Mouse (Mus musculus): ENCODE data around the gene Ripply2.
"Not testable (repeated sequence)": the region's sequence is repeated elsewhere in the genome, so short reads cannot be mapped to it uniquely, and the experiment has no call there.

The Ripply2 gene

DNA sequence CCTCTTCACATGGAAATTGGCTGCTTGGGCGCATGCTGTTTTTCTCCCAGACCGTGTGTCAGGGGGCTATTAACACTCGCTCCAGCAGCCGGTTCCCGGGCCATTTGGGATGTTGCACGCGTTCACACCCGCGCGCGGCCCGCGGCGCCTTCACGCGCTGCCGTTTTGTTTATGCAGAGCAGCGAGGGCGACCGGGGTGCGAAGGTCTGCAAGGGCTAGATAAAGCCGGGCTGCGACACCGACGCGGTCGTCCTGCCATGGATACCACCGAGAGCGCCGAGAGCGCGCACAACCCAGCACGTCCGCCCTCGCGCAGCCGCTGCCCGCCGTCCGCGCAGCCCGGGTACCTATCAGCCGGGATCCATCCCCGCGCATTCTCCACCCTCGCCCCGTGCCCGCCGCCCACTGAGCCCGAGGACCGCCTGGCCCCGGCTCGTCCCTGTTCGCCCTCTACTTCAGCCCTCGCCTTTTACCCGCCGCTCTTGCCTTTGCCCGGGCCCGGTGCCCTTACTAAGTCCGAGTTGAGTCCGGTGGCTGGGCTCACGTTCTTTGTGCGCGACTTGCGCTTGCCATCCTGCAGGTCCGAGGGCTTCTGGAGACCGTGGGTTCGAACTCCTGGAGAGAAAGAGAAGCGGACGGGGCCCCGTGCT, at the start of gene Ripply2:
Gene Ripply2, plus strand, starts transcription at position 250 of the 650 bp plus-strand sequence.
- peak; percentile 74 for DNase-seq

DNA sequence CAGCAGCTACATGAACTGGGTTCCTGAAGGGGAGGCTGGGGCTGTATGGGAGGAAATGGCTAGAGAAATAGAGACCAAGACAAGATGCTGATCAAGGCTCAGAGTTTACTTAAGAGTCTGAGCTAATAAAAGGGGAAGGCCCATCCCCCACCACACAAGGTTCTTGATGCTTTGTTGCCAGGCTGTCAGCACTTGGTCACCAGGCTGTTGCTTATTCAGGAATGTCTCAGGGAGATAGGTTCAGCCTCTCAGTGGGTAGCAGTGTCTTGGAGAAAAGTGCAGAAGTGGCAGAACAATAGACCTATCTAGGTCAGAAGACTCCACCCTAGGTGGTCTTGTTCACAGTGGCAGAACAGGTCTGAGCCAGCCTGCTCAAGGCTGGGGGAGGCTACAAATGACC, 42.9 kb upstream of the Ripply2 start:
- not testable (repeated sequence) for DNase-seq

DNA sequence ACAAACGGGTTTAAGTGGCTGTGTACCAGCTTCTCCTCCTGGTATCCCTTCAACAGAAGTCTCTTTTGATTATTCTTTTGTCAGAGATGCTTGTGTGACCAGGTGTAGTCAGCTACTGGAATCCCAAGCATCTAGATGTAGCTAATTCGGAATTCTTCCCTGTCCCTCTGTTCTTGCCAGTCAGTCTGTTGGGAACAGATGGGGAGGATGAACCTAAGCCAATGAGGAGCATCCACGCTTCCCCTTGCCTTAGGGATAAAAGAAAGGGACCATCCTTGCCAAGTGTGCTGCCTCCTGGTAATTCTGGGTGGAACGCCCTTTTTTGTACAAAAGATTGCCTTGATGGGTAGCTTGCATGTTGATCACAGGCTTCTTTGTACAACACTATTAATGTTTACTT, 41.8 kb upstream of the Ripply2 start:
- DNase-seq, result no peak

DNA sequence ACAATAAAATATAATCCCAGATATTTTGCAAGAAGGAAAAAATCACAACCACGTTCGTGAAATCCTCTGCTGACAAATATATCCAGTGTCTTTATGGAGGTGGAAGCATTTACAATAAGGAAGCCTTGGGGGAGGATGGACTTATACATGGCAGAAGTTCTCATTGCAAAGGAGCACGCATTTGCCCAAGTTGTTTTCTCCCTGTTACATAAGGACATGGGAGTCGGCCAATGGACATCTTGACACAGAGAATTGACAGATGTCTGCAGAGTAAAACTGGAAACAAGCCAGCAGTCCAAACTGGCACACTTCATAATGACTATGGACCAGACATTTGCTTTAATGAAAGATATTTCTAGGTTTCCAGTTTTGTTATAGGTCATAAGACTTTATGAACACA, 38.4 kb upstream of the Ripply2 start:
- DNase-seq, result no peak

DNA sequence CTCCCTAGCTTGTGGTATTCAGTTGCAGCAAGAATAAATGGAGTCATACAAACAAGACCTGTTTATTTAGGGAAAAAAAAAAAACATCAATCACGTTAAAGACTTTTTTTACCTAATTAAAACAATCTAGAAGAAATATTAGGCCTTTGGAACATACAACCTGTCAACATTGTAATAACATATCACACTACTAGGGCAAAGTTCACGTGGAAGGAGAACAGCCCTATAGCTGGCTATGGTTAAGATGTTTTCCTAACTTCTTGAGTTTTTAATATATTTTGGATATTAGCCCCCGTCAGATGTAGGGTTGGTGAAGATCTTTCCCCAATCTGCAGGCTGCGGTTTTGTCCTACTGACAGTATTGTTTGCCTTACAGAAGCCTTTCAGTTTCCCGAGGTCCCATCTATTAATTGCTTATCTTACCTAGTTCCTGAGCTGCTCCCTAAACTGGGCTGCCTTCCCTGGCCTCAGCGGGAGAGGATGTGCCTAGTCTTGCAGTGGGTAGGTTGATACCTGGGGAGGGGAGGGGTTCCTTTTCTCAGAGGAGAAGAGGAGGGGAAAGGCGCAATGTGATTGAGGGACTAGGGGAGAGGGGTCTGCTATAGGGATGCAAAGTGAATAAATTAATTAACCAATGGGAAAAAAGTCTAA, 37.0 kb upstream of the Ripply2 start:
- DNase-seq, result no peak

DNA sequence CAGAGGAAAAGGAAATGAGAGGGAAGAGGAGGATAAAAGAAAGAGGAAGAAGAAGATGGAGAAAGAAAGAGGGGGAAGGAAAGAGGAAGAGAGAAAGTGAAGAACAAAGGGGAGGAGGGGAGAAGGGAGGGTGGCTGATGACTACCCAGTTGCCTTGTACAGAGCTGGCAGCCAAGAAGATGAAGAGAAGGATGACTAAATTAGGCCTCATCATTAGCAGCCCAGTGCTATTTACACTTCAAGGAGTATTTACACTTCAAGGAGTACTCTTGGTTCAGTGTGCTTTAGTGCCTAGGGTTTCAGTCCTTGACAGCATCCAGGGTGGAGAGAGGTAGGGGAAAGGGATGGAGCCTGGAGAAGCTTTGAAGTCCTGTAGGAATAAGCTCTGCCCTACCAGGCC, 35.3 kb upstream of the Ripply2 start:
- no peak for DNase-seq

DNA sequence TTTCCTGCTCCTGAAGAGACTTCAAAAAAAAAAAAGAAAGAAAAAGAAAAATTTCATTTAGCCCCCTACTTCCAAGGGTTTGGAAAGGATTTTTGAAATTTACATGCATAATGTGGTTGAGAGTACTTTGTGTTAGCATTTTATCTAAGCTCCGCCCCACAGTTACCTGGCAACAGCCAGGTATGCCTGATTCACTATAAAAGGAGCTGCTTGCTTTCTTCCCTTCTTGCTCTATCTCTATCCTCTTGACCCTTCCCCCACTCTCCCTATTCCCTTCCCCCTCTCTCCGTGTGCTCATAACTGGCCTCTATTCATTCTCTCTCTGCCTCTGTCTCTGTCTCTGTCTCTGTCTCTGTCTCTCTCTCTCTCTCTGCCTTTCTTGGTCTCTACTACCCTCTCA, 34.4 kb upstream of the Ripply2 start:
- no peak for DNase-seq

DNA sequence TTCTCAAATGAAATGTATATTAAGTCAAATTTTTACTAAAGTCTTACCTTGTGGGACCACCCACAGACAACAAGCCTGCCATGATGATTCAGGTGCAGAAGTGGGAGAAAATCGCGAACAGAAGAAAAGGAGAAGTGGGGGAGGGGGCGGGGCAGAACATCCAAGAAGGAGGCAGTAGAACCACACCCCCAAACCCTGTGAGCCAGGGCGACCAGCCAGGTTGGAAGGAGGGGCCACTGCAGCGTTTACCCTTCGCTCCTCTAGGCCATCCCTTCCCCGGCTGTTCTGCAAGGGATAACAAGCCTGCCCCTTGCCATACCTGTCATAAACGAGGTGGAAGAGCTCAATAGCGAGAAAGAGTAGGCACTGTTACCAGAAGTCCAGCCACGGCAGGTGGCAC, 33.8 kb upstream of the Ripply2 start:
- no peak for DNase-seq

DNA sequence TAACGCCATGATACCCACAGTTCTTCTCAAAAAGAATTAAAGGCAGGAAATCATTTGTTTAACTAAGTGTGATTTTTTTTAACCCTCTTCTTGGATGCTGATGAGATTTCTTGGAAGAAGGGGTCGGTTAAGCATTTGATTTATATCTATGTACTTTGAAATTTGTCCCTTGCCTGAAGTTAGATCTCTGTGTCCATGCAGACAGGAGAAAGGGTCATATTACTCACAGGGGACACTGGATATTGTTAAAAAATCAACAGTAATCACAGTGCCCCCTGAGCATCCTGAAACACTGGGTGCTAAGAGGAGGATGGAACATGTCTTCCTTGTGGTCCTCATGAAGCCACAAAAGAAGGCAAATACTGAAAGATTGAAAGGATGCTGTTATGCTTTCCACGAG, 30.8 kb upstream of the Ripply2 start:
- no peak for DNase-seq

DNA sequence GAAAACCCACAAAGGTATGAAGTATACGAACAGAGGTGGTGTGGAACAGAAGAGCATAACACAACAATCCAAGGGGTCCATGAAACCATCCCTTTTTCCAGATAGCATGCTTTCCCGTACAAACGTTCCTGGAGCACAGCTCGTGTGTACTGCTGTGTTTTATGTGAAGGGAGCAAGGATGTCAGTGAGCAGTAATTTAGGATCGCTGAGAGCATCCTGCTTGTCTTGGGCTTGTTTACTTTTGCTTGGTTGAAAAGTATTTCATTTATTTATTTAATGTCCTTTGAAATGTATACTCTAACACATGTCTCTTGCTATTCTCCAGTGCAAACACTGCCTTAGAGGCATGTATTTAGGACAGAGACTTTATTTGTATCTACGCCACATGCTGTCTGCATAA, 30.2 kb upstream of the Ripply2 start:
- DNase-seq, result no peak

DNA sequence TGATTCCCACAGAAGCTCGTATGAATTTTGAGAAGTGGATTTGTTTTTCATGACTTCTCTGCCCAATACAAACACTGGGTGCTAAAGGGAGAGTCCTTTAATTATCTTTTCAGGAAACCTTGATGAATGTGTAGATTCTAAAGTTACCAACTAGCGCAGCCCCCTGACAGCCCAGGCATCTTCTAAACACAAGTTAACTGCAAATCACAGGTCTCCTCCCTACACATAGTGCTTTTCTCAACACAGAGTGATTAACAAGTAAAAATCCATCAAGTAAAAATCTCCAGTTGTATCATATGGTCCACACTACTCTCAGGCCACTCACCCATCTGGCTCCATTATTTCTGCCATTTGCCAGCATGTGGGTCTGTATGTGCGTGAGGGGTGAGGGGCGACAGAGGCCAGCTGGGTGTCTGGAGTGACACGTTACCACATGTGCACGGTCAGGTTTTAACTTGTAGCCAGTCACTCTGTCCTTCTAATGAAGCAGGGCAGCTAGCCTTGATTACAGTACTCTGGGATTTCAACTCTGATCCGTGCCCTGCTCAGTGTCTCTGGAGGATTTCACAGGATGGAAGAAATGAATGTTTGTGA, 28.5 kb upstream of the Ripply2 start:
- peak; percentile 47 for DNase-seq

DNA sequence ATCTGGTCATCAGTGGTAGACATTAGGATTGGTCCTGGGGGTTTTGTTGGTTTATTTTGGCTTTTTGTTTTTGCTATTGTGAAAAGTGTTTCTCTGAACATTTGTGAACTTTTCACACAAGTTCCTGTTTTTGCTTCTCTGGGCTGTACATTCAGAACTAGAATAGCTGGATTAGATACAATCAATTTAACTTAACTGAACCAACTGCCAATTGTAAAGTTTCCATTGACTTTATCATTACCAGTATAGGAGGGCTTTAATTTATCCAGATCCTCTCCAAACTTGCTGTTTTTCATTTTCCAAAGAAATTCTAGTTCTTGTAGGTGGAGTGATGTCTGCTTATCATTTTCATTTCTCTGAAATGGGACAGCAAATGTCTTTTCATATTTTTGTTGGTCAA, 25.5 kb upstream of the Ripply2 start:
- no peak for DNase-seq

DNA sequence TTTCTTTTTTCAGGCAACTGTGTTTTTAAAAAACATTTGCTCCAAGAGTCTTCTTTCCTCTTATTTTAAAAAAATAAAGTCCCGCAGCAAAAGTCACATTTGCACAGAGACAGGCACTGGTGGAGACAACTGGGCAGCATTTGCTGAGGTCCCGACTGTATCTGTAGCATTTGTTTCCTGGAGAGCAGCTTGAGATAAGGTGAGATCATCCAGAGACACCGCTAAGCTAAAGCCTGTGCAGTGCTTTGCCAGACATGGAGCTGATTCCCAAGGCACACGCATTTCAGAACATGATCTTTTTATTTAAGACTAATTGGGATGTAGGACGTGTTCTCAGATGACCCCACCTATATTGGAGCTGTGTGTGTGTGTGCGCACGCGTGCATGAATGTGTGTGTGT, 23.6 kb upstream of the Ripply2 start:
- no peak for DNase-seq

DNA sequence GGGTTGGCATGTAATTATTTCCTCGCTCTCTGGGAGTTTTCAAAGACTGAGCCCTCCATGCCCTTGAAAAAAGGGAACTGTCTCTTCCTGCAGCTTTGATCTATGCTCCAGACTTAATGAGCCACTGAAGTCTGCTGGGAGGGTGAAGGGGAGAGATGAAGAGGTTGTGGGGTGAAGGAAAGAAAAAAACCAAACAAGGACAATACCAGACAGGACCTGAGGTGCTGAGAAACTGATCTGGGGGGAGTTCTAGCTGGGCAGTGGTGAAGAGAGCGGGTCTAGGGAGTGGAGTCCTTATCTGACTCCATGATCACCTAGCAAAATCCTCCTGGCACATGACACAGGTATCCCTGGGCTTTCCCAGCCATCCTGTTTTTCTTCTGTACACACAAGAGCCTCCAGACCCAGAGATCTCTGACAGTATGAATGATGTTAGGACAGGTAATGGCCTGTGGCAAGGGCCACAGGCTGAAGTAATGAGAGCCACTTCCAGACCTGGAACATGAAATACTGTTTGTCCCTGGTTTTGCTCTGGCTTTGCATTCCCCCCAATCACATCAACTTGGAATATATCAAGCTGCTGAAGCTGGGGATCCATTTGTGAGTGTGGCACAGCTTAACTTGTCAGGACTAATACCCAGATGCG, 18.2 kb upstream of the Ripply2 start:
- DNase-seq, result no peak

DNA sequence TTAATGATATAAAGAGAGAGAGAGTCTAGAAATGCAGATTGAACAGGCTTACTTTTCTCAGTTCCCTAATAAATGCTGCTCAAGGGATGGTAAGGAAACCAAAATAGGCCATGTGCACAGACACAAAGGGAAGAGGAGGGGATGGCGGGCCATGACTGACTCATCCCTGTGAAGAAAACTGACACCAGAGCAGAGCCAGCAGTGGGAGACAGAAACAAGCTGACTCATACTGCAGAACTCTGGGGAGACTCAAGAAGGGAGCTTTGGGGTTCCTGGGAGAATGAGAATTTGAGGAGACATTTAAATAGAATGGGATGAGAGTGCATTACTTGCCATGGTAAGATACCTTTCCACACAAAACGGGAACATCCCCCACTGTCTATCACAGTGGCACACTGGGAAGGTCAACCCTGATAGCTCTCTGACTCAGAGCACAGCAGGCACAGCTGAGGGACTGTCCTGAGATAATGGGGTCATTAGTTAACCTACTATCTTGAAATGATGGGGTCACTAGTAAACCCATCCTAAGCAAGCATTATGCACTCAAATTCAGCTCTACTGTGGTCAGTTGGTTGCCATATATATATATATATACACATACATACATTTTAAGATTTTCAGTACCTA, 15.3 kb upstream of the Ripply2 start:
- no peak for DNase-seq

DNA sequence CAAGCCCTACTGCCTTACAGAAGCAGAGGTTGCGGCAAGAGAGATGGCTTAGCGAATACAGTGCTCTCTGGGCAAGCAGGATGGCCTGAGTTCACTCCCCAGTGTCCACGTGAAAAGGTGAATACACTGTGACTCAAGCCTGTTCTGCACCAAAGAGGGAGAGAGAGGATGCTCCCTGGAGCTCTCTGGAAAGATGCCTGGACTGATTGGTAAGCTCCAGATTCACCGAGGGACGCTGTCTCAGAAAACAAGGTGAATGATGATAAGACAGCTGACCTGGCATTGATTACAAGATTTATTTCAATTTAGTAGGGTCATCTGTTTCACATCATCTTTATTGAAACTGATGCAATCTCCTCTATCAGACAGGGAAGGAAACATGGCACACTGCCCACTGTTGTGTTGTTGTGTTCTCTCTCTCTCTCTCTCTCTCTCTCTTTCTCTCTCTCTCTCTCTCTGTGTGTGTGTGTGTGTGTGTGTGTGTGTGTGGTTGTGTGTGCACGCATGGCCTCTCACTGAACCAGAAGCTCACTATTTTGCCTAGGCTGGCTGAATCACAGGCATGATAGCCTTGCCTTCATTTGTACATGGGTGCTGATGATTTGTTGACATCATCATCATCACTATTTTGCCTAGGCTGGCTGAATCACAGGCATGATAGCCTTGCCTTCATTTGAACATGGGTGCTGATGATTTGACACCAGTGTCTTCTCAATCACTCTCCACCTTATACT, 10.5 kb upstream of the Ripply2 start:
- DNase-seq, result no peak

DNA sequence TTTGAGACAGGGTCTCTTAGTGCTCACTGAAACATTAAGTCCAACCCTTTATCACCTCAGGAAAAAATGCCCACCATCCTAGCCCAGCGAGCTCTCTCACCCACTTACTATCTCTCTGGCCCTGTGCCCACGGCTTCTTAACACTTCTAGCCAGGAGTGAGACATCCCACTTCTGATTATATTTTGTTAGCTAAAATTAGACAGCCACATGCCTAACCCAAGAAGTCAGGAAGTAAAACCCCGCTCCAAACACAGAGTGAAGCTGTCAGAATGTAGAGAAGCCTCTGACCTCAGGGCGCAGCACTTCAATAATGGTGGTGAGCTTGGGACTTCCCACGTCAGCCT, 9.9 kb upstream of the Ripply2 start:
- DNase-seq, result no peak

DNA sequence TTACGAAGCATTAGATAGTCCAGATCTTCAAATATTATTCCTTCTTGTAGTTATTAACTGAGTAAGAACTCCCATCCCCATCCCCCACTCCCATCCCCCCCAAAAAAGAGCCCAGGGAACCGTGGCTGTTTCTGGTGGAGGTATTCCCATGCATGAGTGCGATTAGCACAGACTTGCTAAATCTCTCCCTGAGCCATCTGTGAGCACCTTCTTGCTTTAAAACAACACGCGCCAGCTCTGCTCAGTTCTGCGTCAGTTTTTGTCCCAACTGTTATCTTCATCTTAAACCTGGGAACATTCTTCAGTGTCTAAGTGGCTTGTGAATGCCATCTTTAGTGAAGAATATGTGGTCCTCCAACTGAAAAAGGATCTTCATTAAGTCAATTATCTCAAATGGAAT, 6.8 kb upstream of the Ripply2 start:
- no peak for DNase-seq

DNA sequence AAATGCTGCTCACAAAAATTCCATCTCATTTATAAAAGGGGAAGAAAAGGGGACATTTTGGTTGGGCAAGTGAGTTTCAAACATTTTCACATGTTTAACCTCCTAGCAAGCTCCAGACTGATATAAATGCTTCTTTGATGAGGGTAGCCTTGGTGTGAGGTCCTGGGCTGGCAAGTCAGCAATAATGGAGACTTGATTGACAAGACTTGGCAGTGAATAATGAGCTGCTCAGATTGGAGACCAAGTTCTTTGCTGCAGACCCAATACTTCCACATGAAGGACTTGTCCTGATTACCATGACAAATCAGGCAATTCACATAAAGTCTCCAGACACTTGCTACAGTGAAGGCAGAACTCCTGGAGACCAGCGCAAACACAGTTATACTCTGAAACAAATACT, 6.4 kb upstream of the Ripply2 start:
- no peak for DNase-seq

DNA sequence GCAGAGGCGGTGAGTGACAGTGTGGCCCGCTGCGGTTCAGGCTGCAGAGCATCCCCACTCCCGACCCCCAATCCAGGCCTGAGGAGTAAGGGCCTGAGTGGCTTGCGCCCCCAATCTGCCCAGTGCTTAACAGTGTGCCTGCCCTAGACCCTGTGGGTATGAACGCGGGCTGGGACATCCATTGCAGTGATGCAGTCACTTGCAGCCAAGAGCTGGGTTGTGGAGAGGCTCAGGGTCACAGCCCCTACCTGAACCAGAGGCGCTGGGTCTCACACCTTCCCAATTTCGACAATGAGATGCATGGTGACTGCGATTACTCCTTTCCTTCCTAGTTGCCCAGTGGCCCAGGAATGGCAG, 579 bp downstream of the Ripply2 start:
- no peak for DNase-seq

DNA sequence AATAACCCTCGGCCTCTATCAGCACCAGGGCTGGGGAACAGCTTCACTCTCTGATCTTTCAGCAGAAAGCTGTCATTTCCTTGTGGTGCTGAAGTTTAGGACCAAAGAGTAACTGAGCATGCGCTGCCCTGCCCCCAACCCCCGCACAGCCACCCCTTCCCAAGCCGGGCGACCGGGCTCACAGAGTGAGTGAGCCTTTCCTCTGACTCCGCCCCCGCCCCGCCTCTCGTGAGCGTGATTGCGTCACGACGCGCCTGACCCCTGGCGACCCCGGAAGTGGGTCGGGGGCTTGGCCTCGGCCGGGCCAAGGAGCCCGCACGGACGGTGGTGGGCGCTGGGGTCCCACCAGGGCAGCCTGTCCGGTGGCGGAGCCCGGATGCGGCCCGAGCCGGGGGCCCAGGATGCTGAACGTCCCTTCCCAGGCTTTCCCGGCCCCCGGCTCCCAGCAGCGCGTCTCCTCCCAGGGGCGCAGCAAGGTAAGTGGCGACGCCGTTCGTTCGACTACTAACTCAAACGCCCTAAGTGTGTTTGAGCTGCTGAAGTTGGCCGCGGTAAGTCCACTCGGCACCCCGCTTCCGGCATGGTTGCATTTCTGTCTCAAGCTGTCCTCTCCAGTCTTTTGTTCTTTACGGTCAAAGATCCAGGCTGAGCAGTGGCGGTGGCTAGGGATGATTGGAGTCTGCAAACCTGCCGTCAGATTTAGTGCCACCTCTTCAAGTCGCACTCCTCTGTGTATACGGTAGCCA, 6.6 kb downstream of the Ripply2 start, which contains the start of gene Cyb5r4:
Gene Cyb5r4, plus strand, starts transcription at position 237 of the 746 bp plus-strand sequence.
- peak; percentile 98 for DNase-seq

DNA sequence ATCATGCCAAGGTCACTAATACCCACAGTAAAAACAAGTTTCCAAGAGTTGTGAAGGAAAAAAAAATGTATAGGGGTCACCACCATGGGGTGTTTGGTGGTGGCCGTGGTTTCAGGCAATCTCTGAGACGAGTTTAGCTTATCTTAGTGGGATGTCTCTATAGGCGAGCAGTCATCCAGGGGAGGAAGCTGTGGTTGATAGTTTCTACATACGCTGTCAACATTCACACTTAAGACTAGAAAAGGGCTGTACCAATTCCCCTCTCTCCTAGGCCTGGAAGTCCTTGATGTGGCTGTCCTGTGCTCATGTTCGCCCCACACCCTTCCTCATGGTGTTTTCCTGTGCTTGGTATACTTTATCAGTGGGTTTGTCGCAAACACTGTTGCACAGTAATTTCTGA, 10.4 kb downstream of the Ripply2 start:
- DNase-seq, result no peak

Data from embryo, embryonic 11 days (tissue).